Mouse (Mus musculus): ENCODE measurements around the gene Pes1. TPM values are rescaled to one million over a fixed set of nuclear protein-coding genes. Genes with fewer than 3 reads are reported as not detected.
A peak's percentile ranks its signal among the peaks of the same experiment; 100 is the strongest.
"Not testable (repeated sequence)": the region's sequence is repeated elsewhere in the genome, so short reads cannot be mapped to it uniquely, and the experiment has no call there.

Gene Pes1
- polyA plus RNA-seq, 1 experiment from 2014 or later = 69.7 TPM

- no peaks in the 10 kb centered on the region for H3K36me3 ChIP-seq
- H3K27ac ChIP-seq = no peak overlapping the region
- H3K27me3 ChIP-seq = 0 out of 2 replicates have a peak, but pooled peaks cover 3% of the 10 kb centered on the region
- H3K4me1 ChIP-seq = peaks cover 7% of the 10 kb centered on the region
- H3K9me3 ChIP-seq (replicated peaks) = no peaks in the 10 kb centered on the region
- no peak overlapping the region for H3K4me2 ChIP-seq (replicated peaks)
- no peak overlapping the region for H3K9ac ChIP-seq
- WGBS = 82% methylated on average over 9 of the region's 9 CpGs
- no peak overlapping the region for H3K4me3 ChIP-seq
- no peak for ATAC-seq (ENCODE audit: low FRiP score)
These were observed 30.0 kb upstream of the Pes1 start for GRCm38 (mm10) chr11:3933756-3934285.

- 0 out of 2 replicates have a peak, but pooled peaks cover 3% of the 10 kb centered on the region for H3K27me3 ChIP-seq
- no peak for ATAC-seq (ENCODE audit: low FRiP score)
- no peaks in the 10 kb centered on the region for H3K9me3 ChIP-seq (replicated peaks)
- no peak overlapping the region for H3K27ac ChIP-seq
- H3K4me2 ChIP-seq (replicated peaks) = no peak overlapping the region
- no peak overlapping the region for H3K9ac ChIP-seq
- peaks cover 7% of the 10 kb centered on the region for H3K4me1 ChIP-seq
- no peak overlapping the region for H3K4me3 ChIP-seq
- WGBS = 72% methylated on average over 4 of the region's 4 CpGs
- H3K36me3 ChIP-seq = no peaks in the 10 kb centered on the region
These were observed 28.6 kb upstream of the Pes1 start for GRCm38 (mm10) chr11:3935135-3935534.

GRCm38 (mm10) chr11:3936318-3936717, 27.5 kb upstream of the Pes1 start:
- H3K9me3 ChIP-seq (replicated peaks) = no peaks in the 10 kb centered on the region
- no peak for ATAC-seq (ENCODE audit: low FRiP score)
- no peak overlapping the region for H3K4me2 ChIP-seq (replicated peaks)
- no peaks in the 10 kb centered on the region for H3K36me3 ChIP-seq
- H3K4me1 ChIP-seq = peaks cover 2% of the 10 kb centered on the region
- H3K27ac ChIP-seq = no peak overlapping the region
- H3K27me3 ChIP-seq = 0 out of 2 replicates have a peak, but pooled peaks cover 3% of the 10 kb centered on the region
- no peak overlapping the region for H3K4me3 ChIP-seq
- 82% methylated on average over 3 of the region's 3 CpGs for WGBS
- H3K9ac ChIP-seq = no peak overlapping the region

- Histone ChIP-seq H3K4me1 (no peaks in the 10 kb centered on the region), H3K27ac (no peak overlapping the region), H3K9ac (no peak overlapping the region), H3K27me3 (0 out of 2 replicates have a peak, but pooled peaks cover 3% of the 10 kb centered on the region), H3K36me3 (no peaks in the 10 kb centered on the region), H3K9me3 (replicated peaks) (no peaks in the 10 kb centered on the region), H3K4me2 (replicated peaks) (no peak overlapping the region), H3K4me3 (no peak overlapping the region)
- ATAC-seq (ENCODE audit: low FRiP score) = no peak
- 77% methylated on average over 13 of the region's 13 CpGs for WGBS
These were observed 26.4 kb upstream of the Pes1 start for GRCm38 (mm10) chr11:3937321-3937874.

GRCm38 (mm10) chr11:3941371-3941770, 22.4 kb upstream of the Pes1 start:
- Histone ChIP-seq H3K27me3 (peaks cover 4% of the 10 kb centered on the region; the same call in 1 of the 2 replicates), H3K9me3 (replicated peaks) (no peaks in the 10 kb centered on the region), H3K9ac (no peak overlapping the region), H3K27ac (no peak overlapping the region), H3K4me2 (replicated peaks) (no peak overlapping the region), H3K4me3 (no peak overlapping the region), H3K4me1 (no peaks in the 10 kb centered on the region), H3K36me3 (no peaks in the 10 kb centered on the region)
- WGBS = 89% methylated on average over 7 of the region's 7 CpGs
- ATAC-seq (ENCODE audit: low FRiP score) = no peak

- 11% methylated on average over 1 of the region's 1 CpGs for WGBS
- H3K9me3 ChIP-seq (replicated peaks) = no peaks in the 10 kb centered on the region
- no peaks in the 10 kb centered on the region for H3K4me1 ChIP-seq
- peaks cover 4% of the 10 kb centered on the region; the same call in 1 of the 2 replicates for H3K27me3 ChIP-seq
- no peak overlapping the region for H3K9ac ChIP-seq
- no peak overlapping the region for H3K27ac ChIP-seq
- ATAC-seq (ENCODE audit: low FRiP score) = no peak
- H3K36me3 ChIP-seq = no peaks in the 10 kb centered on the region
- H3K4me2 ChIP-seq (replicated peaks) = no peak overlapping the region
- H3K4me3 ChIP-seq = no peak overlapping the region
These were observed 17.4 kb upstream of the Pes1 start for GRCm38 (mm10) chr11:3946386-3946785.

- H3K36me3 ChIP-seq; ATAC-seq (ENCODE audit: low FRiP score): not testable (repeated sequence)
- WGBS = 76% methylated on average over 5 of the region's 5 CpGs
These were observed 8.9 kb upstream of the Pes1 start for GRCm38 (mm10) chr11:3954876-3955275.

GRCm38 (mm10) chr11:3955371-3955770, 8.4 kb upstream of the Pes1 start:
- H3K27ac ChIP-seq; ATAC-seq (ENCODE audit: low FRiP score); H3K4me3 ChIP-seq; H3K36me3 ChIP-seq; H3K9me3 ChIP-seq (replicated peaks); H3K9ac ChIP-seq; H3K4me1 ChIP-seq; H3K4me2 ChIP-seq (replicated peaks); H3K27me3 ChIP-seq: not testable (repeated sequence)
- 75% methylated on average over 4 of the region's 4 CpGs for WGBS

More at GRCm38 (mm10) chr11:3954876-3955275, 8.9 kb upstream of the Pes1 start:
- H3K4me3 ChIP-seq; H3K4me1 ChIP-seq; H3K4me2 ChIP-seq (replicated peaks); H3K27ac ChIP-seq; H3K27me3 ChIP-seq; H3K9me3 ChIP-seq (replicated peaks); H3K9ac ChIP-seq: not testable (repeated sequence)

- ATAC-seq (ENCODE audit: low FRiP score) = no peak
- no peak overlapping the region for H3K4me3 ChIP-seq
These were observed 2.9 kb upstream of the Pes1 start for GRCm38 (mm10) chr11:3960901-3961300.

GRCm38 (mm10) chr11:3961761-3962160, 2.0 kb upstream of the Pes1 start:
- H3K4me3 ChIP-seq = no peak overlapping the region
- H3K36me3 ChIP-seq = no peaks in the 10 kb centered on the region
- WGBS = 75% methylated on average over 3 of the region's 3 CpGs
- no peak for ATAC-seq (ENCODE audit: low FRiP score)
- no peak overlapping the region for H3K4me2 ChIP-seq (replicated peaks)
- peaks cover 21% of the 10 kb centered on the region for H3K4me1 ChIP-seq
- H3K9me3 ChIP-seq (replicated peaks) = no peaks in the 10 kb centered on the region
- no peak overlapping the region for H3K27ac ChIP-seq
- no peaks in the 10 kb centered on the region for H3K27me3 ChIP-seq
- no peak overlapping the region for H3K9ac ChIP-seq

More at GRCm38 (mm10) chr11:3960901-3961300, 2.9 kb upstream of the Pes1 start:
- Histone ChIP-seq H3K27ac (no peak overlapping the region), H3K4me2 (replicated peaks) (no peak overlapping the region), H3K36me3 (no peaks in the 10 kb centered on the region), H3K4me1 (peaks cover 17% of the 10 kb centered on the region), H3K27me3 (no peaks in the 10 kb centered on the region), H3K9me3 (replicated peaks) (no peaks in the 10 kb centered on the region; the same call in 1 of the 2 replicates), H3K9ac (no peak overlapping the region)
- WGBS = 63% methylated on average over 2 of the region's 2 CpGs

GRCm38 (mm10) chr11:3963155-3963554, 620 bp upstream of the Pes1 start:
- Histone ChIP-seq H3K36me3 (peaks cover 4% of the 10 kb centered on the region; the same call in 1 of the 2 replicates), H3K4me3 (peak overlapping the region; percentile 85), H3K9ac (no peak overlapping the region), H3K27me3 (no peaks in the 10 kb centered on the region), H3K9me3 (replicated peaks) (no peaks in the 10 kb centered on the region), H3K4me2 (replicated peaks) (peak overlapping the region; percentile 78), H3K4me1 (peaks cover 21% of the 10 kb centered on the region), H3K27ac (0 out of 2 replicates have a peak overlapping the region, but pooled peaks have one; percentile 48)
- 73% methylated on average over 10 of the region's 10 CpGs for WGBS
- ATAC-seq (ENCODE audit: low FRiP score) = peak; percentile 63; the same call in 1 of the 2 replicates

GRCm38 (mm10) chr11:3964416-3965172, 819 bp downstream of the Pes1 start:
- Histone ChIP-seq H3K27ac (no peak overlapping the region), H3K9ac (peak overlapping the region; percentile 89), H3K4me3 (peak overlapping the region; percentile 85), H3K4me1 (peaks cover 21% of the 10 kb centered on the region), H3K27me3 (no peaks in the 10 kb centered on the region), H3K4me2 (replicated peaks) (peak overlapping the region; percentile 78), H3K9me3 (replicated peaks) (no peaks in the 10 kb centered on the region), H3K36me3 (peaks cover 15% of the 10 kb centered on the region)
- ATAC-seq (ENCODE audit: low FRiP score) = no peak
- 16% methylated on average over 11 of the region's 11 CpGs for WGBS

All from hindbrain, embryonic 12.5 days (tissue).